Mouse (Mus musculus): ENCODE data around the gene Myo16.

GRCm38 (mm10) chr8:10501750-10502149, 348.0 kb downstream of the Myo16 start:
- TF ChIP-seq FLI1 (IDR thresholded peaks at IDR 0.05; ENCODE audit: low read length): no peak
- TF ChIP-seq GATA1 (IDR thresholded peaks at IDR 0.05; ENCODE audit: borderline replicate concordance, low read length): no peak

All from megakaryocyte, embryonic 14.5 days (primary cell).